Mouse (Mus musculus) CH12.LX (cell line): ENCODE data around the gene Kcnj6.

Experiments
- CTCF ChIP-seq, 2 experiments: IDR thresholded peaks in 1 of 2; conservative IDR thresholded peaks in 1 of 2; 2 replicates each; pipeline ENCODE4 v1.5.1; 2011 to 2012; ENCODE audit warnings: low read depth in 2 of 2, low read length in 2 of 2, improper control_type of control experiment in 1 of 2, inconsistent platforms in 1 of 2, mild to moderate bottlenecking in 1 of 2, moderate library complexity in 1 of 2
- E2F4 ChIP-seq: IDR thresholded peaks from 2 replicates; pipeline ENCODE4 v1.6.1; 2011; ENCODE audit warnings: low read depth, low read length, improper control_type of control experiment; ENCODE audit not compliant: insufficient replicate concordance
- EP300 ChIP-seq: IDR thresholded peaks from 2 replicates; pipeline ENCODE4 v1.6.1; 2011; ENCODE audit warnings: low read length, improper control_type of control experiment
- NRF1 ChIP-seq: IDR thresholded peaks from 2 replicates; pipeline ENCODE4 v1.6.1; 2014; ENCODE audit warnings: low read depth, mild to moderate bottlenecking, inconsistent platforms, low read length, improper control_type of control experiment, moderate library complexity
- POLR2A ChIP-seq: IDR thresholded peaks from 2 replicates; pipeline ENCODE4 v1.6.1; 2011; ENCODE audit warnings: low read depth, mild to moderate bottlenecking, improper control_type of control experiment, low read length
- POLR2AphosphoS2 ChIP-seq: IDR thresholded peaks from 2 replicates; pipeline ENCODE4 v1.6.1; 2011; ENCODE audit warnings: low read depth, low read length, improper control_type of control experiment
- SIN3A ChIP-seq: IDR thresholded peaks from 2 replicates; pipeline ENCODE4 v1.6.1; 2012; ENCODE audit warnings: low read length, improper control_type of control experiment, inconsistent platforms
- TBP ChIP-seq: conservative IDR thresholded peaks from 2 replicates; pipeline ENCODE4 v1.6.1; 2011; ENCODE audit warnings: low read depth, low read length, improper control_type of control experiment
- USF1 ChIP-seq: IDR thresholded peaks from 2 replicates; pipeline ENCODE4 v1.6.1; 2014; ENCODE audit warnings: low read depth, mild to moderate bottlenecking, inconsistent platforms, low read length, improper control_type of control experiment
- USF2 ChIP-seq: conservative IDR thresholded peaks from 2 replicates; pipeline ENCODE4 v1.6.1; 2011; ENCODE audit warnings: low read depth, low read length, improper control_type of control experiment
- ZMIZ1 ChIP-seq: IDR thresholded peaks from 2 replicates; pipeline ENCODE4 v1.6.1; 2012; ENCODE audit warnings: low read depth, mild to moderate bottlenecking, inconsistent platforms, low read length, improper control_type of control experiment

- no peak for TF ChIP-seq CTCF (conservative IDR thresholded peaks at IDR 0.05 in 1 of 2, IDR thresholded peaks at IDR 0.05 in 1 of 2; ENCODE audit: low read depth in 2 of 2, low read length in 2 of 2)
- no peak for TF ChIP-seq USF2
- TF ChIP-seq NRF1 = no peak
- no peak; the same call in 1 of the 2 replicates for TF ChIP-seq ZMIZ1
- TF ChIP-seq USF1 = no peak
- TF ChIP-seq POLR2A = peak; percentile 47; the same call in 1 of the 2 replicates
- TF ChIP-seq SIN3A = peak; percentile 84; the same call in 1 of the 2 replicates
- TF ChIP-seq EP300 = no peak; the same call in 1 of the 2 replicates
- peak; percentile 68 for TF ChIP-seq TBP
- no peak for TF ChIP-seq POLR2AphosphoS2
- TF ChIP-seq E2F4 = no peak
Observed at GRCm38 (mm10) chr16:94736462-94737358, 260.8 kb downstream of the Kcnj6 start.
